Mouse (Mus musculus) thymus, adult 2 months (tissue): Measurements from ENCODE around the gene Mical2.

ENCODE experiments used
- CTCF ChIP-seq: fragments of 200-500 bp; IDR thresholded peaks from 2 replicates; pipeline ENCODE4 v1.5.1; 2012; ENCODE audit warnings: mild to moderate bottlenecking, control low read depth, low read length, moderate library complexity, borderline replicate concordance; ENCODE audit not compliant: control insufficient read depth, poor library complexity, insufficient read depth; ENCODE audit errors: extremely low read depth
- POLR2A ChIP-seq: fragments of 200-500 bp; IDR thresholded peaks from 2 replicates; pipeline ENCODE4 v1.6.1; 2012; ENCODE audit warnings: mild to moderate bottlenecking, low read length, control low read depth, moderate library complexity; ENCODE audit not compliant: control insufficient read depth, poor library complexity, insufficient read depth; ENCODE audit errors: extremely low read depth

GRCm38 (mm10) chr7:112254233-112254632, 28.6 kb downstream of the Mical2 start:
- no peak for TF ChIP-seq CTCF
- no peak for TF ChIP-seq POLR2A
